Mouse (Mus musculus) mesoderm, embryonic 11.5 days (tissue): ENCODE measurements at regions not wholly inside any gene's neighbourhood (a gene's known extent, or its start where the extent isn't known, plus 50 kb on each side); places are given as distances from the start of the nearest gene placed in this dataset.

ENCODE experiments used
- DNase-seq: peaks from one replicate; pipeline ENCODE4 v3.0.0-alpha.2; 2012; ENCODE audit warnings: low read depth, low spot score

DNA sequence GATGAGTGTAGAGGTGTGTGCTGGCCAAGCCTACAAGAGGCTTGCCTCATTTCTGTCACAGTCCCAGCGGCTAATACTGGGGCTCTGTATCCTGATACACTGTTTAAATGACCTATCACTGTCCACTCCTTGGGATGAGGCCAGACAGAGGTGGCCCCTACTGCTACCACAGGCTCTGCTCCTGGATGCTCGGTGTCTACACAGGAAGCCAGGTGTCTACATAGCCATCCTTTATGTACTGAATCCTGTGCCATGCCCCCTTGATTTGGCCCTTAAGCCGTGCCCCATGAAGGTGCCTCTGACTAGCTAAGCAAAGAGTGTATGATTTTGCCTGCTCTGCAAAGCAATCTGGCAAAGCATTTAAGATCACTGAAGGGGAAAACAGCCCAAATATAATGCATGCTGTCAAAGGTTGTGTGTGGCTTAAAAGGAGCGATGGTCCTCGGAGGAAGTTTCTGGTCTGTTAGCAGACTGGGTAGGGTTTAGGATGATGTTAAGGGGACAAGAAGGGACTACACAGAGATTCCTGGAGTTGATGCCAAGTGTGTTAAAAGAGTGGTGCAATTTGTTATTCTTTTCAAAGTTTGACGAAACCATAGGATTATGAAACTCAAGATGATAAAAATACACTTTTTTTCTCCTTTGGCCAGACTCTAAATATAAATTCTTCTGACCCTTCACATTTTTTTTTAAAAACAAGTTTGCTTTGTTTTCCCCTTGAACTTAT, 104.2 kb downstream of the E030025P04Rik start:
- no peak for DNase-seq

DNA sequence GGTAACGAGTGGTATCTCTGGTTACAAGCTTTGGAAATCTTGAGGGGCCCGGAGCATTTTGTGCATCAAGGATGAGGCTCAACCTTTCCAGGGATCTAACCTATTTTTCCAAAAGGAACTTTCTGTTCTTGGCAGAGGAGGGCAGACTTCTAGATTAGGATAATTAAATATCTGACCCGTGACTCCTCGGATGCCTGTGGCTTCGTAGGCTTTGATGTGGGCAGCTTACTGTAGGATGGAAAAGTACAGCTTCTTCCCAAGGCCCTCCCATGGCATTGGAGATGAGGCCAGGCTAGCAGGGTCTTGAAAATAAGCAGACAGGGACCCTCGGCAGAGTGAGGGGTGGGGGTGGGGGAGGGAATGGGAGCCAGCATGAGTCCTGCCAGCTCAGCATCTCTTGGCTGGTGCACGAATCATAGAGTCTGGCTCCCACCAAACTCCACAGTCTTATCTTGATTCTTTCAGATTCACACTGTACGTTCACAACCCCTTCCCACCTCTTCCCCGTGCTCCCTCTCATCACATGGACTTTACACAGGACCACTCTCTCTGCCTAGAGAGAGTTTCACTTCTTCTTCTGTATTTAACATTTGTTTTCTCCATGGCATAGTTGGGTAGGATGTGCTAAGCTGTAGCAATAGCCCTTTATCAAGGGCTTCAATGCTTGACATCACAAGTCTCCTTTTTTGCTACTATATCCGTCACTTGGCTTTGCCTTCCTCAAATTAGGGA, 104.9 kb downstream of the E030025P04Rik start:
- no peak for DNase-seq

DNA sequence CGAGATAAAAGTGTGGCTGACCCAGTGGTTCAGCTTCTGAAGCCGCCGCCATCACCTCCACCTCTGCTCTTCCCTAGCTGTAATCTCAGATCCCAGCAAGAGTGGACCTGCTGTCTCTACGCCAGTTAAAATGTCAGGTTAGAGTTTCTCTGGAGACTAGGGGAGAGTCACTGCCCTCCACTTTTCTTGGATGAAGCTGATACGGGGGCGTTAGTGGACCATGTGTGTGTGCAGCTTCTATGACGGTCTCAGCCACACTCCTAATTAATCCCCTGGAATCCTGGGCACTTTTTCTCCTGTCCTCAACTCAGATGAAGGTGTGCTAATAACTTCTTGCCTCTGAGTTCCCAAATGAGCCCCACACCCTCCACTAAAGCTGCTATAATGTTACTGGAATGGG, 106.0 kb downstream of the E030025P04Rik start:
- no peak for DNase-seq

DNA sequence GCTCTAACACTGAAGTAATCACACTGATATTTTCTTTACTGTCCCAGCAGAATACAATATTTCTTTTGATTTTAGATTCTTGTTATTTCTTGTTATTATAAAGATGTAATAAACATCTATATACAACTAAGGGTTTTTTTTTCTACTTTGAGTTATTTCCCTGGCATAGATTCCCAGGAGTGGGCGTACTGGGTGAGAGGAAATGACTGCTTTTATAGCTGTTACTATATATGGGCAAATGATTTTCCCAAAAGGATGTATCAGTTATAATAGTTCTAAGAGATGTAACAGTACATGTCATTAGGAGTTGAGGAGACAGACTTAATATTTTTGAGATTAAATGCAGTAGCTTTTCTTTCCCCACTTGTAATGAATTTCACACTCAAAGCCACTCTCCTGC, 109.6 kb downstream of the E030025P04Rik start:
- no peak for DNase-seq

DNA sequence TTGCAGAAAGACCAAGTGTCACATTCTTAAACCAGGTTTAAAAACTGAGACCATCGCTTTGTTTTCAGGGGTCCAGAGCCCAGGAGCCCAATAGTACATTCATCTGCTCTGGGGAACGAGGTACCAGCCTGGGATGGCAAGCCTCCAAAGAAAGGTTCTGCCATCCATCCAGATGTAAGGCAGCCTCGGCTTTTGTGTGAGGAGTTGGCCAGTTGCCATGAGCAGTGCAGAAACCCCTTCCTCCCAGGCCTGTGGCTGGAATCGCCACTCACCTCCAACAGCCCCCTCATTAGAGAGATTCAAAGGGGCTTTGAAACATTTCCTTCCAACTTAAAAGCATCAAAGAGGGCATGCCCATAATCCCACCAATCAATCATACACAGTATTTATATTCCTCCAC, 110.1 kb downstream of the E030025P04Rik start:
- no peak for DNase-seq

DNA sequence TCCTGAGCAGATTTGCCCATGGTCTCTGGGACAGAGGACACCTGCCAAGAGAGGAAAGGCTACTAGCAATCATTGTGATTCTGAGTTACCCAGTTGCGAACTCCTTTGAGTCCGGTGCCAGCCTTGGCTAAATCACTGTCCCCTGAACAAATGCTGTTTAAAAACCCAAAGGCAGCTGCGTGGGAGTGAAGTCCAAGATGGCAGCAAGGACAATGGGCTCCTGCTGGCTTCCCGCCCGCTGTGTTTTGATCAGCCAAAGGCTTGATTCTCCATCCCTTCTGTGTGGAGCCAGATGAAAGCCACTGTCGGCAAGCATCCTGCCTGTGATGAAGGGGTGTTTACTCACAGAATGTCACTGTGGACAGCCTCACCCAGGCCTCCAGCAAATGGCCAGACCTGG, 111.4 kb downstream of the E030025P04Rik start:
- DNase-seq = peak; percentile 30

DNA sequence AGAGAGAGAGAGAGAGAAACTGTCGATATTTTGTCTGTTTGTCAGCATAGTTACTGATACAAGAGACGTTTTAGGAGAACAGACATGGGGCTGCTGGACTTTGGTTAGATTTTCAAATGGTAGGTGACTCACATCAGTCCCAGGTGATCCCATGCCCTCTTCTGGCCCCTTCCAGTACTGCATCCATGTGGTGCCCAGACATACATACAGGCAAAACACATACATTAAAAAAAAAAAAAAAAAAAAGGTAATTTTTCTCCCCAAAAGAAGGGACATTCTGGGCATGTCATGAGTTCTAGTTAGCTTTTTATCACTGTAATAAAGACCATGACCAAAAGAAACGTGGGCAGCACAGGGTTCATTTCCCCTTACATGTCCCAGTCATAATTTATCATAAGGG, 110.3 kb downstream of the Axin2 start:
- DNase-seq = no peak

DNA sequence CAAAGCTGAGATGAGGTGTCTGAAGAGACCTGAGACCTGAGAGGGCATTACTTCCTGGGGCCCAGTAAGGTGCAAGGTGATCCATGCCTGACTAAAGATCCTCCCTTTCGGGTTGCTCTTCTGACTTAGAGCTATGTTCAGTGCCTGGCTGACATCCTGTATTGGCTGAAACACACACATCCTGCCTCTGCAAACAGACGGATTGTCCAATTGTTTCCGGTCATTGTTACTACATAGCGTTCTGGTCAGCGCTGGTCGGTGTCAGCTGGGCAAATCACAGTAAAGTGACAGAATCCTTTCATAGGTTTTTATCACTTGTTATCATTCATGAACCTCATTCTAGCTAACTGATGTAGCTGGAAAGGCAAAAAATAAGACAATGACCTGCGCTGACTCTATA, 109.7 kb downstream of the Axin2 start:
- DNase-seq = no peak

DNA sequence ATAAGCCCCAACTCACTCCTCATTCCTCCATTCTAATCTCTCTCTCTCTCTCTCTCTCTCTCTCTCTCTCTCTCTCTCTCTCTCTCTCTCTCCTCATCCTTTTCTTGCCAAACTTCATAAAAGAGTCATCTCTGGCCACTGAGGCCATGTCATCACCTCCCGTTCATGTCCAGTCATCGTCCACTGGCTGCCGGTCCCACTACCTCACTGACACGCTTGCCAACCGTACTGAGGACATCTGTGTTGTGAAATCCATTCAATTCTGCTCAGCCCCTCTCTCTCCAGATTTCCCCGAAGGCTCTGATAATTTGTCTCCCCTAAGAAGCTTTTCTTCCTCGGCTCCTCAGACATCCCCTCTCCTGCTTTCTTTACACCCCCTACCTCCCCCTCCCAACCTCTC, 94.7 kb downstream of the Axin2 start:
- no peak for DNase-seq

DNA sequence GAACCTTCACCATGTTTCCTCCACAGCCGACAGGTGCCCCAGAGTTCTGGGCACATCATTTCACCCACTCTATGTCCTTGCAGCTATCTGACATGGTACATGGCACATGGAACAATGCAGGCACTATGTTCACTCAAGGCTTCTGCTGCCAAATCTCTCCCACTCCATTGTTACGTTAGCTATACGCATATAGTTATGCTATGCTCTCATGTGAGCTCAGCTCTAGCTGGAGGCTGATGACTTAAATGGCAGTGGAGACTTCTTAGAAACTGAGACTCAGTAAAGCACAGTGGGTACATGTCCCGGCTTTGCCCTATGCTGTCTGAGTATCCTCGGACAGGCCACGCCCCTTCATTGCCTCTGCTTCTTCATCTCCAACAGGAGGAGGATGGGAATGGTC, 91.0 kb downstream of the Axin2 start:
- no peak for DNase-seq

DNA sequence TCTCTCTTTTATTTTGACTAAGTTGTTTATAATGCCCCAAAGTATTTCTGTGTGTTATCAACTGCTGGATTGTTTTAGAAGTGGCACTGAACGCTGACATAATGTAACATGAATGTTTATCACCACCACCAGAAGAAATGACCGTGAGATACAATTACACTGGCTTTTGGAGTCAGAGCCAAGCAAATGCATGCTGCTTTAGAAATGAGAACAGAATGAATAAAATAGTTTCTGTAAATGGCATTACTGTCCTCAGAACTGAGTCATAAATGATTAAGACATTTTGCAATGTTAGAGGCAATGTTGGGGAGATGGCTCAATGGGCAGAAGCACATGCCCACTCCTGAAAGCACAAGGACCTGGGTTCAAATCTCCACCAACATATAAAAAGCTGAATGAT, 88.7 kb downstream of the Axin2 start:
- no peak for DNase-seq

DNA sequence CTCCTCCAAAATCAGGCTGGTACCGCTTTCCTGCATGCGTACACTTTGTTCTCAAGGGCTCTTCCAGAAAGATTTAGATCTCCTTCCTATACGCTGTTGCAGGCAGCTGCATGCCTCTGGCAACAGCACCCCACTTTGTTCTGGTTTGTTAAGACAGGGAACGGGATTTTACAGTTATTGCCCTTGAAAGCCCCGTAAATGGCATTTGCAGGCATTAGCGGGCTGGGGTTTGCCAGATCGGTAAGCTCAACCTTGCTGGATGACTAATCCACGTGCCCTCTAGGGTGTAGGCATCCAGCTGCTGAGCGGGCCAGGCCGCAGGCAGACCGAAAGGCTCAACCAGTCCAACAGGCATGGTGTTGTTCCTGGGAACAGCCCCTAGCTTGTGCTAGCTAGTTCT, 85.5 kb downstream of the Axin2 start:
- DNase-seq = no peak
